Mouse (Mus musculus) CH12.LX (cell line): ENCODE data around the gene Ctps. TPM values are rescaled to one million over a fixed set of nuclear protein-coding genes. Genes with fewer than 3 reads are reported as not detected.

Experiments
- DNase-seq: peaks from one replicate; pipeline ENCODE4 v3.0.0-alpha.2; 2013; ENCODE audit errors: extremely low read depth
- H3K27ac ChIP-seq: 2 replicates; pipeline ENCODE4 v1.5.1; 2012; ENCODE audit warnings: low read depth, mild to moderate bottlenecking, control low read depth, moderate library complexity; ENCODE audit not compliant: insufficient read depth
- H3K27me3 ChIP-seq: replicated peaks from 2 replicates; pipeline ENCODE3; 2012; ENCODE audit warnings: inconsistent platforms
- H3K36me3 ChIP-seq, 2 experiments: replicated peaks in 1 of 2; 2 replicates each; pipeline versions ENCODE3 to v1.6.1; 2012; ENCODE audit warnings: inconsistent platforms in 1 of 2, low read length in 1 of 2, mild to moderate bottlenecking in 1 of 2, mixed read lengths in 1 of 2, moderate library complexity in 1 of 2; ENCODE audit not compliant: control insufficient read depth in 1 of 2, insufficient read depth in 1 of 2
- H3K4me1 ChIP-seq, 2 experiments: 2 replicates each; pipeline ENCODE4 v1.6.1; 2012; ENCODE audit warnings: inconsistent platforms in 1 of 2, moderate library complexity in 1 of 2; ENCODE audit not compliant: insufficient read depth in 2 of 2, control insufficient read depth in 1 of 2
- H3K4me2 ChIP-seq: 2 replicates; pipeline ENCODE4 v1.6.1; 2012; ENCODE audit warnings: low read depth, mild to moderate bottlenecking, control low read depth; ENCODE audit not compliant: poor library complexity, insufficient read depth, severe bottlenecking
- H3K4me3 ChIP-seq, 3 experiments: fragments of 150-350 bp in 1 of 3; sonication (generic) in 1 of 3; replicated peaks in 1 of 3; 2 replicates each; pipeline versions ENCODE3 to v1.5.1; 2011 to 2012; ENCODE audit warnings: low read depth in 2 of 3, low read length in 2 of 3, mild to moderate bottlenecking in 2 of 3, moderate library complexity in 2 of 3, control low read depth in 1 of 3, improper control_type of control experiment in 1 of 3, inconsistent platforms in 1 of 3, mixed read lengths in 1 of 3; ENCODE audit not compliant: poor library complexity in 1 of 3
- H3K79me2 ChIP-seq: replicated peaks from 2 replicates; pipeline ENCODE4 v1.6.1; 2012; ENCODE audit warnings: mild to moderate bottlenecking, moderate library complexity; ENCODE audit not compliant: control insufficient read depth, poor library complexity, insufficient read depth, severe bottlenecking; ENCODE audit errors: extremely low read depth
- H3K9ac ChIP-seq: 2 replicates; pipeline ENCODE4 v1.6.1; 2012; ENCODE audit warnings: low read depth, mild to moderate bottlenecking, control low read depth, moderate library complexity; ENCODE audit not compliant: insufficient read depth
- H3K9me3 ChIP-seq: replicated peaks from 2 replicates; pipeline ENCODE3; 2012; ENCODE audit warnings: low read length, inconsistent platforms, mixed read lengths
- BHLHE40 ChIP-seq: IDR thresholded peaks from 2 replicates; pipeline ENCODE4 v1.6.1; 2011; ENCODE audit warnings: mild to moderate bottlenecking, low read depth, low read length, improper control_type of control experiment
- CHD1 ChIP-seq: IDR thresholded peaks from 2 replicates; pipeline ENCODE4 v1.6.1; 2012; ENCODE audit warnings: low read depth, low read length, improper control_type of control experiment, inconsistent platforms
- ETS1 ChIP-seq: conservative IDR thresholded peaks from 2 replicates; pipeline ENCODE4 v1.6.1; 2012; ENCODE audit warnings: low read depth, mild to moderate bottlenecking, inconsistent platforms, low read length, improper control_type of control experiment, moderate library complexity
- GABPA ChIP-seq: IDR thresholded peaks from 2 replicates; pipeline ENCODE4 v1.6.1; 2012; ENCODE audit warnings: low read depth, low read length, improper control_type of control experiment, inconsistent platforms; ENCODE audit not compliant: insufficient replicate concordance
- IRF4 ChIP-seq: IDR thresholded peaks from 2 replicates; pipeline ENCODE4 v1.6.1; 2014; ENCODE audit warnings: low read depth, mild to moderate bottlenecking, inconsistent platforms, low read length, improper control_type of control experiment
- JUND ChIP-seq: conservative IDR thresholded peaks from 2 replicates; pipeline ENCODE4 v1.6.1; 2011; ENCODE audit warnings: low read depth, low read length, improper control_type of control experiment
- MAZ ChIP-seq: IDR thresholded peaks from 2 replicates; pipeline ENCODE4 v1.6.1; 2012; ENCODE audit warnings: low read depth, mild to moderate bottlenecking, inconsistent platforms, low read length, improper control_type of control experiment, moderate library complexity
- MXI1 ChIP-seq: IDR thresholded peaks from 2 replicates; pipeline ENCODE4 v1.6.1; 2011; ENCODE audit warnings: mild to moderate bottlenecking, low read depth, low read length, improper control_type of control experiment
- NELFE ChIP-seq: IDR thresholded peaks from 2 replicates; pipeline ENCODE4 v1.6.1; 2011; ENCODE audit warnings: low read depth, low read length, improper control_type of control experiment
- NRF1 ChIP-seq: IDR thresholded peaks from 2 replicates; pipeline ENCODE4 v1.6.1; 2014; ENCODE audit warnings: low read depth, mild to moderate bottlenecking, inconsistent platforms, low read length, improper control_type of control experiment, moderate library complexity
- PAX5 ChIP-seq: IDR thresholded peaks from 2 replicates; pipeline ENCODE4 v1.6.1; 2012; ENCODE audit warnings: low read length, inconsistent platforms, mixed read lengths
- RAD21 ChIP-seq: IDR thresholded peaks from 2 replicates; pipeline ENCODE4 v1.6.1; 2011; ENCODE audit warnings: low read depth, mild to moderate bottlenecking, low read length, improper control_type of control experiment, moderate library complexity
- RCOR1 ChIP-seq: conservative IDR thresholded peaks from 2 replicates; pipeline ENCODE4 v1.6.1; 2012; ENCODE audit warnings: low read depth, mild to moderate bottlenecking, inconsistent platforms, low read length, improper control_type of control experiment
- SMC3 ChIP-seq: IDR thresholded peaks from 2 replicates; pipeline ENCODE4 v1.6.1; 2011; ENCODE audit warnings: low read depth, low read length, improper control_type of control experiment
- TBP ChIP-seq: conservative IDR thresholded peaks from 2 replicates; pipeline ENCODE4 v1.6.1; 2011; ENCODE audit warnings: low read depth, low read length, improper control_type of control experiment
- UBTF ChIP-seq: IDR thresholded peaks from 2 replicates; pipeline ENCODE4 v1.6.1; 2012; ENCODE audit warnings: low read depth, mild to moderate bottlenecking, inconsistent platforms, low read length, improper control_type of control experiment, moderate library complexity
- USF2 ChIP-seq: conservative IDR thresholded peaks from 2 replicates; pipeline ENCODE4 v1.6.1; 2011; ENCODE audit warnings: low read depth, low read length, improper control_type of control experiment
- ZMIZ1 ChIP-seq: IDR thresholded peaks from 2 replicates; pipeline ENCODE4 v1.6.1; 2012; ENCODE audit warnings: low read depth, mild to moderate bottlenecking, inconsistent platforms, low read length, improper control_type of control experiment
- dilution Hi-C: fragments of 300-500 bp; cut with MboI; formaldehyde crosslinking; loops from 2 replicates; pipeline ENCODE4 v1.14.3; 2020; ENCODE audit warnings: low sequenced_read_pairs; ENCODE audit not compliant: extremely low pct_unique_long_range_greater_than_20kb, extremely low pct_ligation_motif_present
- in situ Hi-C: fragments of 300-500 bp; cut with MboI; formaldehyde crosslinking; loops from 3 replicates; pipeline ENCODE4 v1.14.3; 2019; ENCODE audit warnings: low sequenced_read_pairs, low pct_ligation_motif_present, low pct_unique_long_range_greater_than_20kb, mixed read lengths
- polyA plus RNA-seq: library from polyadenylated mRNA; unstranded; fragments of >175 nt; gene quantifications from 2 replicates; pipeline ENCODE4 v1.2.1, GENCODE M21; 2012; ENCODE audit warnings: low read depth; ENCODE audit not compliant: insufficient read length
- total RNA-seq, 2 experiments: library from RNA; depleted of rRNA; stranded (reverse); fragments of 300-350 nt in 1 of 2; fragments of >200 nt in 1 of 2; gene quantifications; 2 replicates each; pipeline ENCODE4 v1.2.3; 2012 to 2014

The Ctps gene
- total and polyA plus RNA-seq, 3 experiments = 93.2 to 179 (median 140) TPM

DNA sequence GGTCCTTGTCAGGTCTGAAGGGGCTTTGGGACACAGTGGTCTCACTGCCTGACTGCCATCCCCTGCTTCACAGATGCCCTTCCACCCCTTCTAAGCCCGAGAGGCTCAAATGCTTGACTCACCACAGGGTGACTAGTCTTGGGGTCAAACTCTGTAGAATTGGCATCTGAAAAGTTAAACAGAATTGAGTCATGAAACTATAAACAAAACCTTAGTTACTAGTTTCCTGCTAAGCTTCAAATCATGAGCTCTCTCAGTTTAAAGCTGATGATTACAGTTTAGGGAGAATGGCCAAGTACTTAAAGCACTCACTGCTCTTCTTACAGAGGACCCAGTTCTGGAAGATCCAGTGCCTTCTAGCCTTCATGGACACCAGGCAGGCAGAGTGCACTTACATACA lies 25.2 kb downstream of the Ctps start:
- peaks cover 72 to 94% of the 10 kb centered on the region in 2 experiments for H3K36me3 ChIP-seq
- TF ChIP-seq NELFE (no peak), MAZ (no peak), NRF1 (no peak), ETS1 (no peak), USF2 (no peak), JUND (no peak), CHD1 (no peak), MXI1 (no peak), PAX5 (no peak), SMC3 (no peak), IRF4 (no peak), GABPA (no peak), UBTF (no peak)

DNA sequence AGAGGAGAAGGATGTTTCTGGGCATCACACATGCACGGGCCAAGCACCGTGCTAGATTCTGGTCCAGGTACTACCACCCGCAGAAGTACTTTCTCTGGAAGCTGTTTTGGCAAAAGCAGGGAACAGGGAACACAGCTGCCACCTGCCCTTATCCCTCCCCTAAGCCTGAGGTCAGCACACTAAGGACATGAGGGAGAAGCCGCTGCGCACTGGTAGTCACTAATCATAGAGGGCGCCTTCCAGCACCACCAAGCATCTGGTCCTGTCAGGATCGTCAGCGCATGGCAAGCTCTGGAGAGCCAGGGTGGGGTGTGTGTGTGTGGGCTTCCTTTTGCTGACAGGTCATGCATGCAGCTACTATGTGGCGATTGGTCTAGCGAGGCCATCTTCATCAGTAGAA lies 31.4 kb downstream of the Ctps start:
- Histone ChIP-seq H3K27ac (no peak overlapping the region), H3K9me3 (no peaks in the 10 kb centered on the region), H3K36me3 (peaks cover 46 to 60% of the 10 kb centered on the region in 2 experiments), H3K4me3 (no peak overlapping the region), H3K27me3 (no peaks in the 10 kb centered on the region), H3K79me2 (no peaks in the 10 kb centered on the region), H3K4me2 (no peak overlapping the region), H3K4me1 (no peaks in the 10 kb centered on the region), H3K9ac (no peak overlapping the region)
- dilution Hi-C loops (no loop called here), in situ Hi-C loops (no loop called here)
- DNase-seq = no peak
- TF ChIP-seq SMC3 (no peak), RAD21 (no peak), MXI1 (no peak), USF2 (no peak), JUND (no peak), TBP (no peak), BHLHE40 (no peak), ZMIZ1 (no peak), RCOR1 (no peak), ETS1 (no peak)

More for the DNA sequence above, 25.2 kb downstream of the Ctps start:
- H3K4me2 ChIP-seq = no peak overlapping the region
- no peak for DNase-seq
- in situ Hi-C loops (no loop called here), dilution Hi-C loops (no loop called here)
- no peak overlapping the region for H3K9ac ChIP-seq
- no peaks in the 10 kb centered on the region for H3K4me1 ChIP-seq
- H3K27ac ChIP-seq = no peak overlapping the region
- no peaks in the 10 kb centered on the region for H3K27me3 ChIP-seq
- no peaks in the 10 kb centered on the region for H3K9me3 ChIP-seq
- H3K79me2 ChIP-seq = no peaks in the 10 kb centered on the region; the same call in 1 of the 2 replicates
- no peak overlapping the region for H3K4me3 ChIP-seq
